Mouse (Mus musculus) T-helper 2 cell (primary cell): ENCODE measurements around the gene Olfr509.
"Not testable (repeated sequence)": the region's sequence is repeated elsewhere in the genome, so short reads cannot be mapped to it uniquely, and the experiment has no call there.

Experiments
- in situ Hi-C: fragments of 300-600 bp; cut with MboI, MseI; formaldehyde crosslinking; loops from one replicate; pipeline ENCODE4 v1.15.1; 2025; ENCODE audit warnings: high pct_unique_total_duplicates

The Olfr509 gene

DNA sequence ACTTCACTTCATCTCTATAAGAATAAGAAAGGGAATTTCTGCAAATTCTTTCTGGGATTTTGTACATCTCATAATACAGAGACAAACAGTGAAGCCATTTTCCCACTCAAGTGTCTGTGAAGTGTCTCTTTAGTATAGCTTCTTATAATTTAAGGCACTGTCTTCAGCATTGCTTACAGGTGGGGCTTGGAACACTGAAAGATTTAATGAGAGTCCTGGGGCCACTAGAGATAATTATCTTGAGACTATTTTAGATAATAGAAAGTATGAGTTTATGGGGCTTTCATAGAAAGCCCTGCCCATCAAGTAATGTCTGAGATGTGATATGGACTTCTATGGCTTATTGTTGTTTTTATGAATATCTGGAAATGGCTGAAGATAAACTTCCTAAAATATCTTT is at the start of gene Olfr509:
TSS of gene Olfr509 (minus strand) at position 101 of the 400 bp plus-strand sequence.
- in situ Hi-C loops = no loop called here

DNA sequence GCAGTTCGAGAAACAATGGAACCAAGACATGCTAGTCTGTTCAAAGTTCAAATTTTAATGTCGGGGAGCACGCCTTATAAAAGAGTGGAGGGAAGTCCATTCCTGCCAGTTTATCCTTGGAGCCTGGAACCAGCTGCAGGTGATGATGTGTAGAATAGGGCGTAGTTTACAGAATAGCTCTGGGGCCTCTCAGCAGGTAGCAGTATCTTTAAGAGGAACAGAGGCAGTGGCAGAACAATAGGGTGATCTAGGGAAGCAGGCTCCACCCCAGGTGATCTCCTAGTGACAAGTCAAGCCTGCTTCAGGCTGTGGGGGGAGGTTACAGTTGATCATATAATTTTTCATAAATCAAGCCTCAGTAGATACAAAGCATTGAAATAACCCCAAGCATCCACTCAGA is 27.2 kb upstream of the Olfr509 start:
- in situ Hi-C loops = no loop called here

DNA sequence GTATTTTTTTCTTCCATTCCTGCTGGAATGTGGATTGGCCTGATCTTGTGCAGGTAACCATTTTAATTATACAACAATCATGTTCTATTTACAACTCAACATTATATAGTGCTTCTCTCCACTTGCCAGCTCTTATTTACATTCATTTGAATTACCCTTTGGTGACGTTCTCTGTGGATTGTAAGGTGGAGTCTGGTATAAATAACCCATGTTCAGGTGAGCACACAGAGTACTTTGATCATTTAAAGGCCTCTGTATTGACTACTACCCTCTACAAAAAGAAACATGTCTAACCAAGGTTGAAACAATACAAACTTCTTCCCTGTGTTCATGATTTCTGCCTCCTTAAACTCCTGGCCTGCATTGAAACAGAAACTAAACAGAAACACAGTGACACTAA is 19.4 kb upstream of the Olfr509 start:
- in situ Hi-C loops = loop anchor here (5.0 kb wide), 1 partner anchor 66 kb away; no protein-coding TSS in a partner anchor

DNA sequence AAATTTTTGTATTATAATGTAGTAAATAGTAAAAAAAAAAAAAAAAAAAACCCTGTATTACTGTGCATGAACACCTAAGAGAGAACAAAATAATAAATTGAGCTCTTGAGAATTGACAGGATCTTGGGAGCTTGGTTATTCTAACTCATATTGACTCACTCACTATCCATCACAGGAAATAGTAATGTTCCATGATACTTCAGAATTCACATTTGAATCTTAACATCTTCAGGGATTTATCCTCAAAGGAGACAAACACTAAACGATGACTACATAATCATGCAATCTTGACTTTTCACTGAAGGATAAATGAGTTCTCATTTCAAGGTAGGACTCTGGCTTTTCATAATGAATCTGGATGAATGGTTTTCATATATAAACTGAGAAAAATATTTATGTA is 14.4 kb upstream of the Olfr509 start, which contains the start of gene Olfr510:
TSS of gene Olfr510 (plus strand) at position 301 of the 400 bp plus-strand sequence.
- in situ Hi-C loops = no loop called here

DNA sequence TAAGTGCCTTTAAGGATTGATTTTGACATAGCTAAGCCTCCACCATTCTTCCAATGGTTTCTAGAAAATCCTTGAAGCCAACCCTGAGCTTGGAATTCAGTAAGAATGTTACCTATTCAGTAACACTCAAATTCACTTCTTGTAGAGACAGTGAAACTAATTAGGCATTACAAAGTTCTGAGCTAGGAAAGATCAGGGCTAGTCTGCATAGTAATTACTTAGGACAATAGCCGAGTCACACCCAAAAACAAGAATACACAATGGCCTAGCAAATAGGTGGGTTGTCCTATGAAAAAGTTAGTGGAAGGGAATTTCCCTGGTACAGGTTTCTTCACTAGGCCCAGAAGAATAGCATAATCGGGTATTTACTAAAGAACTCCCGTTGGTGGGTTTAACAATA is 10.7 kb upstream of the Olfr509 start:
- in situ Hi-C loops = no loop called here

DNA sequence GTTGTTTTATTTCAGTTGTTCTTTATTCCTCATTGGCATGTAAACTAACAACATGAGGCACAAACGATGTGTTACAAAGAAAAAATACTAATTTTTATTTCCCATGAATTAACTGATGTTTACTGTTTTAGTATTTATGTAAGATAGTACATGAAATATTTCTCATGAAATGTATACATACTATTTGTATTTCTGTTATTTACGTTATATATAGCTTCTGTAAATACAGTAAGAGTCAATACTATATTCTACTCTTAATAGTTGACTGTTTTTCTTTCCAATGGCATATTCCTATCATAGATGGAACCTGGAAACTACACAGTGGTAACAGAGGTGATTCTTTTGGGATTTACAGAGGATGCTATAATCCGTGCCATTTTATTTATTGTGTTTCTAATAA is 22.0 kb downstream of the Olfr509 start, which contains the start of gene Olfr508:
TSS of gene Olfr508 (plus strand) at position 301 of the 400 bp plus-strand sequence.
- in situ Hi-C loops = no loop called here

DNA sequence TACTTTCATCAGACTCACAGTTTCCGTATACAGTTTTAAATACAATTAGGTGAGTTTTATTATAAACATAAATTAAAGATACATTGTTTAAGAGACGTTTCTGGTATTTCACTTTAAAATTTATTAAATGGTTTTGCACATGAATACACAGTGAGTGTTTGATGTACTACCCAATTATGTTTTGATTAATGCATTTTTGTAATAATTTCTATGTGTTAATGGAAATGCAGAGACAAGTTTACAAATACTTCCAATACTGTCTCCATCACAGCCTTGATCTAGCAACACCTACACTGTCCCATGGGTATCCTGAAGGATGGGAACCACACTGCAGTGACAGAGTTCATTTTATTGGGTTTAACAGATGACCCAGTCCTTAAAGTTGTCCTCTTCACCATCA is 30.2 kb downstream of the Olfr509 start, which contains the start of gene Olfr507:
TSS of gene Olfr507 (plus strand) at position 301 of the 400 bp plus-strand sequence.
- in situ Hi-C loops = no loop called here

DNA sequence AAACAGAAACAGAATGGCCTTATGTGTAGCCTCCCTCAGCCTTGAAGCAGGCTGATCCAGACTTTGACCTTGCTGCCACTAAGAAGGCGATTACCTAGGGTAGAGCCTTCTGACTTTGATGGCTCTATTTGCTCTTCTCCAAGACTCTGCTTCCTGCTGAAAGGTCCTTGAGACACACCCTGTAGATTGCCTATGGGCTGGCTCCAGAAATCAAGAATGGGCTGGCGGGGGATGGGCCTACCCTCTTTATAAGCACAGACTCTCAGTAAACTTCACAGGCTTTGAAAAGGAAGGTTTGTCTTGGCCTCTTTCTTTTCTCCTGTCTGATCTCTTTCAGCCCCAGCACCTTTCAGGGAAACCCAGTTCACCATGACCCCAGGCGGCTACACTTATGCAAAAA is 34.9 kb downstream of the Olfr509 start:
- in situ Hi-C loops = not testable (repeated sequence)

DNA sequence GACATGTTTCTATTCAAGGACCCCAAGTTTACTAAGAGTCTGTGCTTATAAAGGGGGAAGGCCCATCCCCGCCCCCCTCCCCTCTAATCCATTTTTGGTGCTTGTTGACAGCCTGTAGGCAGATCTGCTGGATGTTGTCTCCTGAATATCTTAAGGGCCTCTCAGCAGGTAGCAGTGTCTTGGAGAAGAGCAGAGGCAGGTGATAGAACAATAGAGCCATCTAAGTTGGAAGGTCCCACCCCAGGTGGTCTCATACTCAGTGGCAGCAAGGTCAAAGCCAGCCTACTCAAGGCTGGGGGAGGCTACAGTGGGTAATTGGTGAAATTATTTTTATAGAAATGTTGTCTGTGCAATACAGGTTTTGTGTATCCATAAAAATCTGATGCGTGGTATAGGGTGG is 37.6 kb downstream of the Olfr509 start:
- in situ Hi-C loops = no loop called here

DNA sequence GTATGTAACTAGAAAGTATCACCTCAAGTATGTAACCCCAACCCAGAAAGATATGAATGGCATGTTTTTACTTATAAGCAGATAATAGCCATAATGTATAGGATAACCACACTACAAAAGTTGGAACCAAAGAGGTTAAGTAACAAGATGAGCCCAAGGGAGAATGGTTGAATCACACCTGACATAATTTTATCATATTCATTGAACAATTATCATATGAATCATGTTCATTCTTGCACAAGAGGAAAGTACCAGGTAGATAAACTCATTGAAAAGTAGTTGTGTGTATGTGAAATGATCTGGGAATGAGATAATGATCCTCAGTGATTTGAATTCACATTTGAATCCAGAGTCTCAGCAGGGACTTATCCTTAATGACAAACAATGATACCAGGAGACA is 41.2 kb downstream of the Olfr509 start, which contains the start of gene Olfr506:
TSS of gene Olfr506 (plus strand) at position 301 of the 400 bp plus-strand sequence.
- in situ Hi-C loops = no loop called here

DNA sequence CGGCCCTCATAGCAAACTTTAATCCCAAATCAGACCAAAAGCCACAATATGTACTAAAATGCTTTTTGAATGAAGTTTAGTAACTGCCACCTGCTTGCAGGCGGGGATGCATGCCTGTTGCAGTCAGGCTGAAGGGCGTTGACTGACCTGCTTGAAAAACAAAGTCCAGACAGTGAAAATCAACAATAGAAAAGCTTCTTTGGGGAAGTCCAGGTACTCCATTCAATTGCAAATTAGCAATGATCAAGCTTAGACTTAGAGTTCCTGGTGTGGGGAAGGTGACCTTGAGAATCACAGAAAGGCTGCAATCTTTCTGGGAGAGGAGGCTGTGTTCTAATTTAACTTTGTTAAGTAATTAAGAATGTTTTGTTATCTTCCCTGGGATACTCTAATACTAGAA is 49.8 kb downstream of the Olfr509 start:
- in situ Hi-C loops = not testable (repeated sequence)
